Mouse (Mus musculus): ENCODE data around the gene Aip. TPM values are rescaled to one million over a fixed set of nuclear protein-coding genes. Genes with fewer than 3 reads are reported as not detected.
"Not testable (repeated sequence)": the region's sequence is repeated elsewhere in the genome, so short reads cannot be mapped to it uniquely, and the experiment has no call there.

Aip gene
- total RNA-seq, 1 experiment: 26.9 TPM

DNA sequence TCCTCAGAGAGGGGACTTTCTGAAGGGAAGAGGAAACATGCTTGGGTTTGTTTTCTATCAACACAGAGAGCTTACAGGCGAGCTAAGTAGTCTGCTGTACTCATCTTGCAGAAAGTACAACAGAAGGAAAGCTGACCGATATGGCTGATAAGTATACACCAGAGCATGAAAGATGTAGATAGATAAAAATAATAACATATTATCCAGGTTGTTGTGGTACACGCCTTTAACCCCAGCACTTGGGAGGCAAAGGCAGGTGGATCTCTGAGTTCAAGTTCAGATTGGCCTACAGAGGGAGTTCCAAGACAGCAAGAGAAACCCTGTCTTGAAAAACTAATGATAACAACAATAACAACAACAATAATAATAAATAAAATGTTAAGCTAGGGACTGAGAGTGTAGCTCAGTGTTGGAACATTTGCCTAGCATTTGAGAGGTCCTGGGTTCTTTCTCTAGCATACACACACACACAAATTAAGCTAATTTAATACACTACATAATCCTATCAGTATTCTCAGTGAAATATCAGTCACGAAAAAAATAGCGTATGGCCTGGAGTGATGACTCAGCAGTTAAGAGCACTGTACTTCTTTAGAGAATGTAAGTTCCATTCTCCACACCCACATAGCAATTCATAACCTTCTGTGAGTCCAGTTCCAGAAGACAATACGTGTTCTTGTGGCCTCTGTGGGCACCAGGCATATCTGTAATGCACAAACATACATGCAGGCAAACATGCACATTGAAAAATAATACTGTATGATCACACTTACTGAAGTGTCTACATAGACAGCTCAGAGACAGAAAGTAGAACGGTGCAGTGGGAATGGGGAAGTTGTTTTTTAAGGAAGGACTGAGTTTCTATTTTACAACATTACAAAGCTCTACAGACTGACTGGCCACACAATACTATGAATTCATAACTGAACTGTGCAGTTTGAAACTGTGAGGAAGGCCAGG lies 3.0 kb downstream of the Aip start:
- Histone ChIP-seq H3K4me3 (ENCODE audit: insufficient read depth in 1 of 2, low read depth in 1 of 2, low read length in 2 of 2, poor library complexity in 1 of 2, severe bottlenecking in 1 of 2) (no peak overlapping the region), H3K36me3 (ENCODE audit: control insufficient read depth, insufficient read depth, low read length, poor library complexity, severe bottlenecking) (peaks cover 2% of the 10 kb centered on the region; the same call in 1 of the 2 replicates), H3K27ac (ENCODE audit: insufficient read depth, low read depth, low read length, poor library complexity, severe bottlenecking) (no peak overlapping the region), H3K9ac (ENCODE audit: insufficient read depth, low read depth, low read length, poor library complexity, severe bottlenecking) (no peak overlapping the region), H3K9me3 (ENCODE audit: control insufficient read depth, insufficient read depth, low read depth, low read length) (no peaks in the 10 kb centered on the region), H3K4me1 (ENCODE audit: control insufficient read depth in 2 of 2, insufficient read depth in 2 of 2, low read length in 2 of 2, poor library complexity in 1 of 2) (peaks cover 0 to 7% of the 10 kb centered on the region in 2 experiments; a peak in 1 of 4 replicates)
- TF ChIP-seq MAFK (IDR thresholded peaks at IDR 0.05; ENCODE audit: insufficient read depth, low read depth, low read length): peak; percentile 79
- TF ChIP-seq HCFC1 (IDR thresholded peaks at IDR 0.05; ENCODE audit: borderline replicate concordance, insufficient read depth, low read length): no peak
- in situ Hi-C loops (cut with MboI; ENCODE audit: low sequenced_read_pairs in 2 of 2, unreplicated experiment in 2 of 2): no loop called here
- no peak for DNase-seq (ENCODE audit: low read depth, low spot score)

DNA sequence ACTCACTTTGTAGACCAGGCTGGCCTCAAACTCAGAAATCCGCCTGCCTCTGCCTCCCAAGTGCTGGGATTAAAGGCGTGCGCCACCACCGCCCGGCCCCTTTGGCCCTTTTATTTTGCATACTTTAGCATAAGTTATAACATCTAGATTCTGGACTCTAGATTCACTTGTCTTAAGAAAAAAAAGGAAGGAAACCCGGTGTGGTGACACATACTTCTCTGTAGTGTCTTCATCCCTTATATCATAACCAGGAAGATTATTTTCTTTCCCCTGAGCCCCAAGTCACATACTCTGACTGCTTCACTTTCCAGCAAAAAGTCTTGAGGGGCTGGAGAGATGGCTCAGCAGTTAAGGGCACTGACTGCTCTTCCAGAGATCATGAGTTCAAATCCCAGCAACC lies 3.8 kb downstream of the Aip start:
- peak overlapping the region in 1 of 2 experiments; percentile 45; a peak in 1 of 4 replicates for H3K4me3 ChIP-seq (ENCODE audit: insufficient read depth in 1 of 2, low read depth in 1 of 2, low read length in 2 of 2, poor library complexity in 1 of 2, severe bottlenecking in 1 of 2)
- not testable (repeated sequence) for H3K27ac ChIP-seq (ENCODE audit: insufficient read depth, low read depth, low read length, poor library complexity, severe bottlenecking)

DNA sequence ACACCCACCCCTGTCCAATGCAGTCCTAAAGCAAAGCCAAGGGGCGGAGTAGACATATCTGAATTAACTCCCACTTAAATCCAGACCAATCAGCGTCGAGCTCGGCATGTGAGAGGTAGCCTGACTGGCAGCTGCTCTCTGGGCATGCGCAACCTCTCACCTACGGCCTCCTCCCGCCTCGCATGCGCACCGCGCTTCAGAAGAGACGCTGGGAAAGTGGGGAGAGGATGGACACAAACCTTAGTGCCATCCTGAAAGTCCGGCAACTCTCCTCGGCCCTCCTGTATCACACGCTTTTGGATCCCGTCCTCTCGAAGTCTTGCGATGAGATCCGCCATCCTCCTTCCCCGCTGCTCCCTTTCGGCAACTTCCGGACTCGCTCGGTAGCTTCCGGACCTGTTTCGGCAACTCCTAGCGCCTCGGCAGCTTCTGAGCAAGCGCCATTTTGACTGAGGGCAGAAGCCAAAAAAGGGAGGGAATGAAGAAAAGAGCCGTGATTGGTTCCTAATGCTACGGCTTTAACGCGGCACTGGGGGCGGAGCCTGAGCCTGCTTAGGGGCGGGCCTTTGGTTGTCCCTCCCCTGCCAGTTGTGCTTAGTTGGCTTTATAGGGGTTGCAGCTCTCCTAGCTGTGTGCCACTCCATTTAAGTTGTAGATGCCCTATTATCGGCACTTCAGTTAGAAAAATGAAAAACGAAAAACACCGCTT lies 4.4 kb downstream of the Aip start:
- H3K36me3 ChIP-seq (ENCODE audit: control insufficient read depth, insufficient read depth, low read length, poor library complexity, severe bottlenecking): no peaks in the 10 kb centered on the region; the same call in 1 of the 2 replicates
- in situ Hi-C loops (cut with MboI; ENCODE audit: low sequenced_read_pairs in 2 of 2, unreplicated experiment in 2 of 2): no loop called here
- TF ChIP-seq CHD2 (IDR thresholded peaks at IDR 0.05; ENCODE audit: low read depth, low read length) (no peak; the same call in 1 of the 2 replicates), HCFC1 (IDR thresholded peaks at IDR 0.05; ENCODE audit: borderline replicate concordance, insufficient read depth, low read length) (peak; percentile 86), ZNF384 (IDR thresholded peaks at IDR 0.05; ENCODE audit: low read depth, low read length) (no peak), ZC3H11A (IDR thresholded peaks at IDR 0.05; ENCODE audit: borderline replicate concordance, low read depth, low read length) (no peak), MAFK (IDR thresholded peaks at IDR 0.05; ENCODE audit: insufficient read depth, low read depth, low read length) (peak; percentile 83)
- peaks cover 0 to 4% of the 10 kb centered on the region in 2 experiments; a peak in 1 of 4 replicates for H3K4me1 ChIP-seq (ENCODE audit: control insufficient read depth in 2 of 2, insufficient read depth in 2 of 2, low read length in 2 of 2, poor library complexity in 1 of 2)
- DNase-seq (ENCODE audit: low read depth, low spot score): peak; percentile 96
- H3K4me3 ChIP-seq (ENCODE audit: insufficient read depth in 1 of 2, low read depth in 1 of 2, low read length in 2 of 2, poor library complexity in 1 of 2, severe bottlenecking in 1 of 2): peak overlapping the region; percentile 57 to 74
- peak overlapping the region; percentile 88 for H3K9ac ChIP-seq (ENCODE audit: insufficient read depth, low read depth, low read length, poor library complexity, severe bottlenecking)
- peak overlapping the region; percentile 75 for H3K27ac ChIP-seq (ENCODE audit: insufficient read depth, low read depth, low read length, poor library complexity, severe bottlenecking)
- no peaks in the 10 kb centered on the region for H3K9me3 ChIP-seq (ENCODE audit: control insufficient read depth, insufficient read depth, low read depth, low read length)

More for the DNA sequence above, 3.8 kb downstream of the Aip start:
- DNase-seq (ENCODE audit: low read depth, low spot score); in situ Hi-C loops (cut with MboI; ENCODE audit: low sequenced_read_pairs in 2 of 2, unreplicated experiment in 2 of 2); H3K9ac ChIP-seq (ENCODE audit: insufficient read depth, low read depth, low read length, poor library complexity, severe bottlenecking); H3K36me3 ChIP-seq (ENCODE audit: control insufficient read depth, insufficient read depth, low read length, poor library complexity, severe bottlenecking); H3K4me1 ChIP-seq (ENCODE audit: control insufficient read depth in 2 of 2, insufficient read depth in 2 of 2, low read length in 2 of 2, poor library complexity in 1 of 2); H3K9me3 ChIP-seq (ENCODE audit: control insufficient read depth, insufficient read depth, low read depth, low read length): not testable (repeated sequence)

DNA sequence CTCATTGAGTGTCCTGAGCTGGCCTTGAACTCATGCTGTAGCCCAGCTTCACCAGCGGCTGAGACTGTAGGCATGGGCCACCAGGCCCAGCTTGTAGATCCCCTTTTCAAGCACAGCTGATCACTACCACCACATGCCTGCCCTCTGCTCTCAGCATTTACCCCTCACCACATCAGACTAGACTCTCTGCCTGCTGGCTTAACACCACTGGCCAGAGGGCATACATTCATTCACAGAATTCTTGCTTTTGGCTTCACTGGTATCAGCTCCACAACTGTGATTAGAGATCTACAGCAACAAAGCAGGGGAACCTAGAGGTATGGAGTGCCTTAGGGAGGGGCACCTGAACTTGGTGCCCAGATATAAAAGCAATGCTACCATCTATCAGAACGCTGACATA lies 5.2 kb downstream of the Aip start:
- Histone ChIP-seq H3K36me3 (ENCODE audit: control insufficient read depth, insufficient read depth, low read length, poor library complexity, severe bottlenecking) (peaks cover 5% of the 10 kb centered on the region; the same call in 1 of the 2 replicates), H3K9me3 (ENCODE audit: control insufficient read depth, insufficient read depth, low read depth, low read length) (no peaks in the 10 kb centered on the region), H3K4me1 (ENCODE audit: control insufficient read depth in 2 of 2, insufficient read depth in 2 of 2, low read length in 2 of 2, poor library complexity in 1 of 2) (peaks cover 0 to 4% of the 10 kb centered on the region in 2 experiments; a peak in 1 of 4 replicates), H3K4me3 (ENCODE audit: insufficient read depth in 1 of 2, low read depth in 1 of 2, low read length in 2 of 2, poor library complexity in 1 of 2, severe bottlenecking in 1 of 2) (no peak overlapping the region), H3K27ac (ENCODE audit: insufficient read depth, low read depth, low read length, poor library complexity, severe bottlenecking) (no peak overlapping the region), H3K9ac (ENCODE audit: insufficient read depth, low read depth, low read length, poor library complexity, severe bottlenecking) (no peak overlapping the region)
- TF ChIP-seq CHD2 (IDR thresholded peaks at IDR 0.05; ENCODE audit: low read depth, low read length): no peak
- no peak for TF ChIP-seq ZC3H11A (IDR thresholded peaks at IDR 0.05; ENCODE audit: borderline replicate concordance, low read depth, low read length)
- no peak for TF ChIP-seq HCFC1 (IDR thresholded peaks at IDR 0.05; ENCODE audit: borderline replicate concordance, insufficient read depth, low read length)
- no peak for TF ChIP-seq MAFK (IDR thresholded peaks at IDR 0.05; ENCODE audit: insufficient read depth, low read depth, low read length)
- no peak for TF ChIP-seq ZNF384 (IDR thresholded peaks at IDR 0.05; ENCODE audit: low read depth, low read length)
- no peak for DNase-seq (ENCODE audit: low read depth, low spot score)
- in situ Hi-C loops (cut with MboI; ENCODE audit: low sequenced_read_pairs in 2 of 2, unreplicated experiment in 2 of 2): no loop called here
